Mouse (Mus musculus) embryo, embryonic 9.5 days (tissue): ENCODE measurements around the gene Ylpm1.

ENCODE experiments used
- DNase-seq: peaks from one replicate; pipeline ENCODE4 v3.0.0-alpha.2; 2017; ENCODE audit errors: extremely low spot score

Gene Ylpm1

DNA sequence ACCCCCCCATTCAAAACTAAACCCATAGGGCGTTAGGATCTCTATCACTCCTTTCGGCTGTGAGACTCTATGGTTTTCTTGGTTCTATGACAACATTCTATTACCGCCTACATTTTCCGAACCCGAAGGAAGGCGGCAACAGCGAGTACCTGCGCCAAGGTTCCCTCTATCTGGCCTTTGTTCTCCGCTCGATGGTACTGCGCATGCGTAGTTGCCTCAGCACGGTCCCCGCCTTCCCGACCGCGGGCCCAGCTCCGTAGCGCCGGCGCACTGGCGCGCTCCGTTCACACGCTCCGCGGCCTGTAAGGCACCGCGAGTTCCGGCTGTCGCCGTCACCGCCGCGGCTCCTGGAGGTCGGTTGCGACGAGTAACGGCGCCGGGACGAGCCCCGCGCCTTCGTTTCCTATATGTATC is at the start of gene Ylpm1:
Gene Ylpm1 (plus strand): TSS at position 239 of the 414 bp plus-strand sequence.
- peak; percentile 95 for DNase-seq

DNA sequence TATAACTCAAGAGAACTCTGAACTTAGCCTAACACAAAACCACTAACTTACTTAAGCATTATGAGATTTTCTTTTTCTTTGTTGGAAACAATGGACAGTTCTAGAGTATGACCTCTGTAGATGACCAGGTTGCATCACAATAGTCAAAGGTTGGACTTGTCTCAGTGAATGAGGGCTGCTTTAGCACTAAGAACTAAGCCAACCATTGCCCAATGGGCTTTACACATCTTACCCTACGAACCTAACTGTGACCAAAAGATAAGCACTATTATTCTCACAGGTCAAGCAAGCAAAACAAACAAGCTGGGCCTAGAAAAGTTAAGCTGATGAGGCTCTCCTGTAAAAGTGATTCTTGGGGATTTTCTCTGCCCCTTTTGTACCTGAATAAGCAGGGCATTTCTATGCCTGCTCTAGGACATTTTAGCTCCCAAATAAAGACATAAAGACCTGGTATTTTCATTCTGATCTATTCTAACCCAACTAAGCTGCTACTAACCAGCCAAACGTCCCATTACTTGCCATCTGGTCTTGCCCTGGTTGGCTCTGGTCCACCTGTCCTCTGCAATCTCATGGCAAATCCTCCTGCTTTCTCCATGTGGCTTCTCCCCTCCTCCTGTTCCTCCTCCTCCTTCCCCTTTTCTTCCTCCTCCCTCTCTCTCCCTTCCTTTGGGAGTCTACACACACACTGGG is 48.1 kb upstream of the Ylpm1 start:
- DNase-seq: no peak

GRCm38 (mm10) chr12:84948584-84949285 is 47.4 kb upstream of the Ylpm1 start:
- DNase-seq: no peak

GRCm38 (mm10) chr12:84950763-84951162 is 45.4 kb upstream of the Ylpm1 start:
- no peak for DNase-seq

- no peak for DNase-seq
Measured at GRCm38 (mm10) chr12:84951531-84951930, 44.6 kb upstream of the Ylpm1 start.

DNA sequence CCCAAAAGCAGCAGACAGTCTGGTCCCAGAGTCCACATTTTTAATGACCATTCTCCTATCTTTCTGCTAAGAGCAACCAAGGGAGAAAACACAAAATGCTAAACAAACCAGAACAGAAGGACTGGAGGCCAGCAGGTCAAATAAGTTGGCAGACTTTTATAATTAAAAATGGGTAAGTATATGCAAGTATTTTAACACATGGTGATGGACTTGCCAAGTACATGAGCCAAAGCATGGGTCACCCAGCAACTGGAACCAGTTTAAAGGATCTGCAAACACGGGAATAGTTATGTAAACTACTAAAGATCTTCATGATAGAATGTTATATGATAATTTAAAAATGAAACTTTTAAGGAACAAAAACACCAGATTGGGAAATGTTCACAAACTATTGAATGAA is 43.8 kb upstream of the Ylpm1 start:
- no peak for DNase-seq

- no peak for DNase-seq
Measured at GRCm38 (mm10) chr12:84956317-84956716, 39.8 kb upstream of the Ylpm1 start.

DNA sequence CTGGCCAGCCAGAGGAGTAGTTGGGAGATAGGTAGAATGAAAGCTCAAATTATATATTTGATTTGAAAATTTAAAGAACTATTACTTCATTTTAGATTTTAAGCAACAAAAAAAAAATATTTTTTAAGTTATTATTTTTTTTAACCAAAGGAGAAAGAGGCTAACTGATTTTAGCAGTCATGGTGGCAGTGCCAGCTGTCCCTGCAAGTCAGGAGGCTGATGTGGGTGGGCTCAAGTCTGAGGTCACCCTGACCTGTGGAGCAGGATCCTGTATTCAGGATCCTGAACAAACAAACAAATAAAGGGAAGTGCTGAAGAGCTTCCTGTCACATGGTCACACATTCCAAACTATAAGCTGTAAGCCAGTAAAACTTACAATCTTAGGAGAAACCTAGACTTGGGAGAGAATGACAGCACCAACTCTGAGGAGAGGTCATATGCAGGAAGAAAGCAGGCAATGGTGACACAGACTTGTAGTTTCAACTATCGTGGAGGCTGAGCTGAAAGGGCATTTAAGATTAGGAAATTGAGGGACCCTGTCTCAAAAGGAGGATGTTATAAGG is 37.2 kb upstream of the Ylpm1 start:
- no peak for DNase-seq

GRCm38 (mm10) chr12:84962606-84963005 is 33.5 kb upstream of the Ylpm1 start:
- no peak for DNase-seq

DNA sequence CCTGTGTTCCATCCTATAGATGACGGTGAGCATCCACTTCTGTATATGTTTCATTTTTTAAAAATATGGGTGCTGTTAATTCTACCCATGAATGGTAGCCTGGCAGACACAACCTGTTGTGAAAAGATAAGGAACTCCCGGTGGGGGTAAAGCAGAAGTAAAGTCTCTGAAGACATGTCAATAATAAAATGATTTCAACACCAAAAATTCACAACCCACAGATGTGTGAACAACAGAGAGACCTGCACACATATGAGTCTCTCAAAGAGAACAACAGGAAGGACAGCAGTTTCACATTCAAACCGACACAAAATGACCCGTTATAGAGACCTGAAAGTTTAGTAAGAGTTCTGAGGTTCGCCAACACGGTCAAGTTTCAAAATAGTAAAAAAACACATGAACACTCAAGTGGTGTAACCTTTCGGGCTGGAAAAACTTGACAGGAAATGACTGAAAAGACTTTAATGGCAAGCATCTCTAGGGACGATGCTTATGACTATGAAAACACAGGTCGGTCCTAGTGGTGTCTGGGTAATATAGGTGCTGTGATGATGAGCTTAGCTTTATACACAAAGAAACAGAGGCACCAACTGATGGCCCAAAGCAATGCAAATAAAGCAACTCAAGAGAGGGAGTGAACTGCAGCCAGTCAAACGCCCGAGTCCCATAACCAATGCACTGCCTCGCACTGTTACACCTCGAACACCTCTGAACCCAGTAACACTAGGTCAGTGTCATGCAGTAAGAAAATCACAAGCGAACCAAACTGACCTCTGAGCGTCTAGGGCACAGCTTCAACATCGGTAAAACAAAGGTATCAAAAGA is 27.1 kb upstream of the Ylpm1 start:
- no peak for DNase-seq

GRCm38 (mm10) chr12:84969656-84970427 is 26.3 kb upstream of the Ylpm1 start:
- DNase-seq: no peak

DNA sequence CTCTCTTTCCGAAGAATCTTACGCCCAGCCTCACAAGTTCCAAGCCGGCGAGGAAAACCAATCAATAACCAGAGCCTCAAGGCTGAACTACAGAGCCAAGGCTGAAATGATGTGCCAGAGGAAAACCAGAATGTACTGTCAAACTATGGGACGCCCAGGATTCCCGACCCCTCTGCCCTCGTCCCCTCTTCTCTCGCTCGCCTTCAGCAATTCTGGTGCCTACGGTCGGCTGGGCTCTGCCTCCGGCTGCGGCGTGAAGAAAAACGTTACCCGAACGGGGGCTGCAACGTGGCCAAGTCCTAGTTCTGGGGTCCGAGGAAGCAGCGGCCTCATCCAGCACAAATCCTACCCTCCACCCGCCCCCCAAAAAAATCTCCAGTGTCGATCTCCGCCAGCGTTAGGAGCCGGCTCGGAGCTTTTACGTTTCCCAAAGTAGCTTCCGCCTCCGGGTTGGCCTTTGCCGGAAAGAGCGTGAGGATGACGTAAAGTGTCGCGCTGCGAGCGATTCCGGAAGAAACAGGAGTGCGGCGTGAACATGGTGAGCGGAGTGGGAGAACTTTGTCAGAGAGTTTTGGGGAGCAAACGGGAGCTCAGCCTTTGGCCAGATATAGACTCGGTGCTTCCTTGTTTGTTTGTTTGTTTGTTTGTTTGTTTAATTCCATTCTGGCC is 25.6 kb upstream of the Ylpm1 start, which contains the start of the genes Fcf1 and Arel1:
Gene Fcf1 (plus strand): TSS at position 470 of the 669 bp plus-strand sequence.
Gene Arel1 (minus strand): TSS at position 473 of the 669 bp plus-strand sequence.
- peak; percentile 86 for DNase-seq

DNA sequence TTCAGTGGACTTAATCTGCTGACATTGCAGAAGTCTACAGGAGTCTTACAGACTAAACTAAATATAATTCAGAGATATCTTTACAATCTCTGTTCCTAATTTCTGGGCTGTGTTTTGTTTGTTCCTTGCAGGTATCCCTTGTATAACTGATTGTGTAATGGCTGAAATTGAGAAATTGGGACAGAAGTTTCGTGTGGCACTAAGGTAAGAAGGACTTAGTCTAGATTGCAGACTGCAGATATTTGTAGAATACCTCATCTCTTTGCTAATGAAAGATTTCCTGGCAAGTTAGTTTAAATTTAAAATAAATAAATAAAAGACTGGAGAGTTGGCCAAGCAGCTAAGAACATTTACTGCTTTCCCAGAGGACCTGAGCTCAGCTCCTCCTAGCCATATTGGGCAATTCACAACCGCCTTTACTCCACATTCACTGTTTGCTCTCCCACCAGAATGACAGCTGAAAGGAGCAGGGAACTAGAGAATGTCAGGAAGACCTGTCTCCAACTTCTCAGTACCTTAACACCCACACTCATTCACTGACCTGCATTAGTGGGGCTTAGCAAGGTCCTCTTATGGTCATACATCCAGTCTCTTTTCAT is 16.8 kb upstream of the Ylpm1 start:
- no peak for DNase-seq

DNA sequence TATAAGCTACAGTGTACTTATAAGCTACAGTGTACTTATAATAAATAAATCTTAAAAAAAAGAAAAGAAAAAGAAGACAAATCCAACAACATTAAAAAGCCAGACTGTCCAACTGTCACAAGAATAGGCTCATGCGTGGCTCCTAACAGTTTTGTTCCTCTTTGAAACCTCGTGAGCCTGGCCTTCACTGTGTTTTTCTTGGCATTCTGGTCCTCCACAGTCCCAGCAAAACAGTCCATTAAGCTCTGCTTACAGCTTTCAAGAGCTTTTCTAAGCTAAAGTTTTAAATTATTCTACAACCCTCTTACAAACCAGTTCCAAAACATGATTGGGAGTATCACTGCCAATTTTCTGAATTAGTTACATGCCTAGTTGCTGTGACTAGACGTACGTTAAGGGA is 6.7 kb upstream of the Ylpm1 start:
- no peak for DNase-seq

DNA sequence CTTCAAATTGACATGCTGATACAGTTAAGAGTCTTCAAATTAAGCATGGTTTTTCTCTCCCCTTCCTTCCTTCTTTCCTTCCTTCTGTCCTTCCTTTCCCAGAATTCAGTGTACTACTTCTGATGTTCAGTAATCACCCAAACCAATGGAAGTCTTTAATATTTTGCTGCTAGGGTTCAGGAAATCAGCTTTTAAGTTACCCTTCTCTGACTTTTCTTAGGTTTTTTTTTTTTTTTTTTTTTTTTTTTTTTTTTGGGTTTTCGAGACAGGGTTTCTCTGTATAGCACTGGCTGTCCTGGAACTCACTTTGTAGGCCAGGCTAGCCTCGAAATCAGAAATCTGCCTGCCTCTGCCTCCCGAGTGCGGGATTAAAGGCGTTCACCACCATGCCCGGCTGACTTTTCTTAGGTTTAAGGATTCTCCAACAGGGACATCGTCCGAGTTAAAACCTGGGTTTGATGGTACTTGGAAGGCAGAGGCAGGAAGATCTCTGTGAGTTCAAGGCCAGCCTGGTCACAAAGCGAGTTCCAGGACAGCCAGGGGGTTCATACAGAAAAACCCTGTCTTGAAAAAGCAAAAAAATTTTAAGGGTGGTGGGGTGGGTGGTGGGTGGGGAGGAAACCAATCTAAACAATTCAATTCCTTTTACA is 884 bp upstream of the Ylpm1 start:
- peak; percentile 1 for DNase-seq

GRCm38 (mm10) chr12:84996501-84997398 is 629 bp downstream of the Ylpm1 start:
- DNase-seq: peak; percentile 10

DNA sequence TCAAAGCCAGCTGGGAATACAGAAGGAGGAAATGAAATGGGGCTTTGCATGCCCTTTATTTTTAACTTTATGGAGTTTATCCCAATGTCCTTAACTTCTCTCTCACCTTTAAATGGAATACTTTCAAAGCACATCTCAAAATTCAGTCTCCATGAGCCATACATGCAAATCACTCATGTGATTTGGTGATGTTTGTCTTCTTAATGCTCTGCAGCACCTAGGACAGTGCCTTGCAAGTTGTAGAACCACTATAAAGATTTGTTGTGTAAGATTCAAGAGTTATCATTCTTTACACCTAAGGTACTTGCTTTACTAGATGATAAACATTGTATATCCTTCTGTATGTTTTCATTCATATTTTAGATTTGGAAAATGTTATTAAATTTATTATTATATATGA is 2.9 kb downstream of the Ylpm1 start:
- DNase-seq: no peak

DNA sequence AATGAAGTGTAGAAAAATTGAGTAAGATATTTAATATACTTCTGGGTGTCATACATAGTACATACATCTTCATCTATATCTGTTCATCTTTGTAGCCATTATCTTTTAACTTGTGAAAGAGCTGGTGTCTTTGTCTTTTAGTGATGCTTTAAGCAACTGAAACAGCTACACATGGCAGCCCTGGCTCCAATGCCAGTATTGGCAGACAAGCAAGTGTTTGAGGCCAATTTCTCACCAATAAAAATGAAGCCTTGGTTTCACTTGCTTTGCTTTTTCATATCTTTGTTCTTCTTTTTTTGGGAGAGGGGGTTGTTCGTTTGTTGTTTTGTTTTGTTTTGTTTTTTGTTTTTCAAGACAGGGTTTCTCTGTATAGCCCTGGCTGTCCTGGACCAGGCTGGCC is 10.1 kb downstream of the Ylpm1 start:
- no peak for DNase-seq

DNA sequence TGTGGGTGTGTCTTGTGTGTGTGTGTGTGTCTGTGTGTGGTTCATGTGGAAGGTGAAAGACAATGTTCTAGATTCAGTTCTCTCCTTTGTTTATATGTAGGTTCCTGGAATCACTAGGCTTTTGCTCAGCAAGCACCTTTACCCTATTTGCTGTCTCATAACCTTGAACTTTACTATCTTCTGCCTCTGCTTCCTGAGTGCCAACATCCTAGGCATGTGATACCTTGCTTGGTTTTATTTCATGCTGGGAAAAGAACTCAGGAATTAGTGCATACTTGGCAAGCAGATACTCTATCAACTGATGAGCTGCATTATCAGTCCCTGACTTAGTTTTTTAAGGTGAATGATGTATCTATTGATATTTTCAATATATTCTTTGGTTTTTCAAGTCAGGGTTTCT is 10.9 kb downstream of the Ylpm1 start:
- no peak for DNase-seq
